Mouse (Mus musculus) kidney, embryonic 16.5 days (tissue): ENCODE results near the gene Triap1. TPM values are rescaled to one million over a fixed set of nuclear protein-coding genes. Genes with fewer than 3 reads are reported as not detected.
"Not testable (repeated sequence)": the region's sequence is repeated elsewhere in the genome, so short reads cannot be mapped to it uniquely, and the experiment has no call there.

Experiments used
- ATAC-seq: fragments of 200-750 bp; cut with Nextera tagmentation; 2 replicates; pipeline ENCODE4 v1.8.0; 2017; ENCODE audit warnings: moderate TSS enrichment; ENCODE audit not compliant: low FRiP score, low TSS enrichment
- H3K27ac ChIP-seq: fragments of 300-500 bp; sonication (generic); 2 replicates; pipeline ENCODE4 v1.5.1; 2014; ENCODE audit warnings: low read length
- H3K27me3 ChIP-seq: fragments of 300-500 bp; sonication (generic); 2 replicates; pipeline ENCODE4 v1.6.1; 2014; ENCODE audit warnings: low read length, control low read depth, mixed read lengths; ENCODE audit not compliant: insufficient read depth
- H3K36me3 ChIP-seq: fragments of 300-500 bp; sonication (generic); 2 replicates; pipeline ENCODE4 v1.6.1; 2014; ENCODE audit warnings: low read length, control low read depth, mixed read lengths; ENCODE audit not compliant: insufficient read depth
- H3K4me1 ChIP-seq: fragments of 300-500 bp; sonication (generic); 2 replicates; pipeline ENCODE4 v1.6.1; 2014; ENCODE audit warnings: low read length, control low read depth, mixed read lengths; ENCODE audit not compliant: insufficient read depth
- H3K4me2 ChIP-seq: fragments of 300-500 bp; sonication (generic); replicated peaks from 2 replicates; pipeline ENCODE4 v1.6.1; 2014; ENCODE audit warnings: low read depth, low read length
- H3K4me3 ChIP-seq: fragments of 300-500 bp; sonication (generic); 2 replicates; pipeline ENCODE4 v1.5.1; 2014; ENCODE audit warnings: mild to moderate bottlenecking, low read length
- H3K9ac ChIP-seq: fragments of 300-500 bp; sonication (generic); replicated peaks from 2 replicates; pipeline ENCODE4 v1.6.1; 2014; ENCODE audit warnings: low read length
- H3K9me3 ChIP-seq: fragments of 300-500 bp; sonication (generic); 2 replicates; pipeline ENCODE4 v1.6.1; 2016; ENCODE audit warnings: low read length, control low read depth
- WGBS: fragments of 180-500 bp; shearing (Covaris S2); extraction: QIAGEN DNeasy Blood & Tissue Kit; methylation state at CpG from one replicate; pipeline ENCODE4 v1.1.7; 2014; 5-methylcytosine and 5-hydroxymethylcytosine counted together
- polyA plus RNA-seq: library from polyadenylated mRNA; unstranded; fragments of >200 nt; fragmentation: Nextera tagmentation; extraction: Ambion mirVana; gene quantifications from 2 replicates; pipeline ENCODE4 v1.2.1, GENCODE M21; 2015

Triap1 gene
- polyA plus RNA-seq, 1 experiment from 2014 or later = 56.3 TPM

- Histone ChIP-seq H3K27me3 (no peaks in the 10 kb centered on the region), H3K9ac (peak overlapping the region; percentile 62), H3K36me3 (no peaks in the 10 kb centered on the region), H3K27ac (0 out of 2 replicates have a peak overlapping the region, but pooled peaks have one; percentile 40), H3K4me2 (peak overlapping the region; percentile 56), H3K4me3 (peak overlapping the region; percentile 41), H3K4me1 (peaks cover 8% of the 10 kb centered on the region; the same call in 1 of the 2 replicates), H3K9me3 (no peaks in the 10 kb centered on the region)
- no peak; the same call in 1 of the 2 replicates for ATAC-seq
- 13% methylated on average over 11 of the region's 11 CpGs for WGBS
Measured at GRCm38 (mm10) chr5:115374204-115374820, 33.3 kb downstream of the Triap1 start.

DNA sequence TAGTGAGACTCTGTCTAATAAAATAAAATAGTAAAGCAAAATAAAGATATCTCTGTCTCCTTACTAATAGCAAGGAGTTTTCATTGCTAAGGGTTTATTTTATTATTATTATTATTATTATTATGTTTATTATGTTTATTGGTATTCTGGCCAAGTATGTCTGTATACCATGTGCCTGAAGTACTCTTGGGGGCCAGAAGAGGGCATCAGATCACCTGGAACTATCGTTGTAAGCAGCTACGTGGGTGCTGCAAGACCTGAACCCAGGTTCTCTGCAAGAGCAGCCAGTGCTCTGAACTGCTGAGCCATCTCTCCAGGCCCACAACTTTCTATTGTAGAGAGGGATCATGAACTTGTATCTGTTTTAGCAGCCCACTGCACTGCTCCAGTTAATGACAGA is 34.4 kb downstream of the Triap1 start:
- Histone ChIP-seq H3K9ac (no peak overlapping the region), H3K27ac (no peak overlapping the region), H3K27me3 (no peaks in the 10 kb centered on the region), H3K4me2 (no peak overlapping the region), H3K9me3 (no peaks in the 10 kb centered on the region), H3K4me1 (peaks cover 8% of the 10 kb centered on the region; the same call in 1 of the 2 replicates), H3K36me3 (no peaks in the 10 kb centered on the region), H3K4me3 (no peak overlapping the region)
- no peak for ATAC-seq
- WGBS = 89% methylated on average over 2 of the region's 2 CpGs

DNA sequence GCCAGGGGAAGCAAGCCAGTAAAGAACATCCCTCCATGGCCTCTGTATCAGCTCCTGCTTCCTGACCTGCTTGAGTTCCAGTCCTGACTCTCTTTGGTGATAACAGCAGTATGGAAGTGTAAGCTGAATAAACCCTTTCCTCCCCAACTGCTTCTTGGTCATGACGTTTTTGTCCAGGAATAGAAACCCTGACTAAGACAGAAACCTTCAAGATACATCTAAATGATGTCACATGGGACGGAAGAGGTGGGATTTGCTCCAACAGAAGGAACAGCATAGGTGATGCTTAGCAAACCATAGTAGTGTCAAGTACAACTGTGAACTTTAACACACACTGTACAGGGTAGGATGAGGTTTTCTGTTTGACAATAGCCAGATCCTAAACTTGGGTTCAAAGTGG is 37.9 kb downstream of the Triap1 start:
- not testable (repeated sequence) for H3K4me2 ChIP-seq, H3K4me1 ChIP-seq, ATAC-seq, H3K9me3 ChIP-seq, H3K27me3 ChIP-seq, H3K36me3 ChIP-seq, H3K4me3 ChIP-seq, H3K27ac ChIP-seq, H3K9ac ChIP-seq
- 77% methylated on average over 2 of the region's 2 CpGs for WGBS

- H3K4me3 ChIP-seq = no peak overlapping the region
- peaks cover 9% of the 10 kb centered on the region; the same call in 1 of the 2 replicates for H3K4me1 ChIP-seq
- H3K36me3 ChIP-seq = no peaks in the 10 kb centered on the region
- H3K4me2 ChIP-seq = no peak overlapping the region
- 18% methylated on average over 9 of the region's 9 CpGs for WGBS
- H3K9ac ChIP-seq = no peak overlapping the region
- no peaks in the 10 kb centered on the region for H3K9me3 ChIP-seq
- no peaks in the 10 kb centered on the region for H3K27me3 ChIP-seq
- no peak overlapping the region for H3K27ac ChIP-seq
- no peak for ATAC-seq
Measured at GRCm38 (mm10) chr5:115391935-115392334, 50.9 kb downstream of the Triap1 start.

DNA sequence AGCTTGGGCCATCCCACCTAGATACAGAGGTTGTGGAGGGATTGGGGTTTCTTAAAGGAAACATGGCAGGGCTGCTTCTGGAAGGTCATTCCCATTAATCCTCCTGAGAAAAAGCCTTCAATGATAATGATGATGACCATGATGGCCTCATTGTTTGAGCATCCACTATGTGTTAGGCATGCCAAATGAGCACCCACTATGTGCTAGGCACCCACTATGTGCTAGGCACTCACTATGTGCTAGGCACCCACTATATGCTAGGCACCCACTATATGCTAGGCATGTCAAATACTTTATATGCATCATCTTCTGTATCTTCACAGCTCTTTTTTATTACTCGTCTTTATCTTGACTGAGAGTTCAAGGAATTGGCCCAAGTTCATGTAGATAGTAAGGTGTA is 51.9 kb downstream of the Triap1 start:
- Histone ChIP-seq H3K4me1 (peaks cover 10% of the 10 kb centered on the region; the same call in 1 of the 2 replicates), H3K4me2 (no peak overlapping the region), H3K4me3 (no peak overlapping the region), H3K27me3 (no peaks in the 10 kb centered on the region), H3K9ac (no peak overlapping the region), H3K9me3 (no peaks in the 10 kb centered on the region), H3K27ac (no peak overlapping the region), H3K36me3 (no peaks in the 10 kb centered on the region)
- WGBS = 92% methylated on average over 1 of the region's 1 CpGs
- ATAC-seq = no peak

Other genes with a start within 250 kb of the Triap1 start
- gene Gm10401, start 242.9 kb upstream of the Triap1 start, polyA plus RNA-seq = 28.2 and 34.7 TPM in 2 replicates
- 98.1 and 106 TPM in 2 replicates for gene Acads, start 221.9 kb upstream of the Triap1 start, polyA plus RNA-seq
- gene Unc119b, start 206.2 kb upstream of the Triap1 start, polyA plus RNA-seq = 53.5 and 54.8 TPM in 2 replicates
- 85.0 and 86.2 TPM in 2 replicates for gene Mlec, start 183.0 kb upstream of the Triap1 start, polyA plus RNA-seq
- gene Cabp1, start 146.8 kb upstream of the Triap1 start, polyA plus RNA-seq = 1.3 TPM in 2 replicates
- 129 and 135 TPM in 2 replicates for gene Pop5, start 105.4 kb upstream of the Triap1 start, polyA plus RNA-seq
- 122 and 134 TPM in 2 replicates for gene Rnf10, start 68.3 kb upstream of the Triap1 start, polyA plus RNA-seq
- gene Coq5, start 61.6 kb upstream of the Triap1 start, polyA plus RNA-seq = 54.3 and 55.8 TPM in 2 replicates
- 1,559 and 1,634 TPM in 2 replicates for gene Dynll1, start 40.2 kb upstream of the Triap1 start, polyA plus RNA-seq
- gene Srsf9, start 14.0 kb upstream of the Triap1 start, polyA plus RNA-seq = 208 and 258 TPM in 2 replicates
- 25.2 and 32.0 TPM in 2 replicates for gene Gatc, start within 50 bp of the Triap1 start, polyA plus RNA-seq
- gene Cox6a1, start 7.8 kb downstream of the Triap1 start, polyA plus RNA-seq = 1,046 and 1,071 TPM in 2 replicates
- 12.1 and 14.1 TPM in 2 replicates for gene Msi1, start 88.4 kb downstream of the Triap1 start, polyA plus RNA-seq
- 0.94 and 2.1 TPM in 2 replicates for gene Pla2g1b, start 125.0 kb downstream of the Triap1 start, polyA plus RNA-seq
- gene Sirt4, start 143.5 kb downstream of the Triap1 start, polyA plus RNA-seq = 27.3 and 27.5 TPM in 2 replicates
- 60.5 and 67.2 TPM in 2 replicates for gene Pxn, start 165.5 kb downstream of the Triap1 start, polyA plus RNA-seq
- gene Rplp0, start 218.2 kb downstream of the Triap1 start, polyA plus RNA-seq = 1,527 and 1,553 TPM in 2 replicates
- 44.3 and 48.8 TPM in 2 replicates for gene Gcn1l1, start 224.0 kb downstream of the Triap1 start, polyA plus RNA-seq